Mouse (Mus musculus): ENCODE data around the gene Gja8. TPM values are rescaled to one million over a fixed set of nuclear protein-coding genes. Genes with fewer than 3 reads are reported as not detected.

Gene Gja8
- polyA plus RNA-seq, 1 experiment: not detected

DNA sequence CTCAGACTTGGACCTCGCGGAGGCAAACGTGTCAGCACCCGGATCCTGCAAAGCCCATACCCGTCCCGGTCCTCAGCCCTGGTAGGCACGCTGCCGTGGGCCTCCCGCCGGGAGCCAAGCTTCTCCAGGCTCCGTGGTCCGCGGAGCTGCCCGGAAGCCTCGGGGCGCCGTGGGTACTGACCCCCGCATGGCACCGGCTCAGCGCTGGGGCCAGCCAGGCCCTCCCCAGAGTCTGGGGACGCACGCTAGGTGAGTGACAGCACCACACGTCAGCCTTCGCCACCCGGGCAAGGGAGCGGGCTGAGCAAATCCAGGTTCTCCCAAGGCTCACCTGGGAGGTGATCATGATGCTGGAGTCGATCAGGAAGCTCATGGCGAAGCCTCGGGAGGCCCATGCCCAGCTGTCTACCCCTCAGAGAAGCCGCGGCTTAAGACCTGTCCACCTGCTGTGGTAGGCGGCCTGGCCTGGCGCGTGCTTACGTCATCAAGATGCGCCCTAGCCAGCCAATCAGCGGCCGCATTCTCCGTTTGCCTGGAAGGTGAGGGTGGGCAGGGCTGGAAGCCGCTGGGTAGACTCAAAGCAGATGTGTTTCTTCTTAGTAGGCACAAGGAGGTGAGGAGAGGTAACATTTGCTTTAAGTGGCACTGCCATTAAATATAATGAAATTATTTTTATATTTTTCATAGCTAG is 20.8 kb downstream of the Gja8 start, which contains the start of gene Gpr89:
Gpr89 (minus strand) TSS at position 496 of the 691 bp plus-strand sequence.
- TF ChIP-seq CTCF (IDR thresholded peaks at IDR 0.05; ENCODE audit: extremely low read depth, insufficient read length, insufficient replicate concordance, low read depth, low read length): no peak
- TF ChIP-seq POLR2A (IDR thresholded peaks at IDR 0.05; ENCODE audit: low read depth, low read length): peak; percentile 75; the same call in 1 of the 2 replicates
- peak within 1 kb of the TSS; percentile 38; the same call in 1 of the 2 replicates for H3K27ac ChIP-seq (ENCODE audit: insufficient read depth, low read depth, low read length)
- H3K4me1 ChIP-seq (ENCODE audit: control insufficient read depth, insufficient read depth, insufficient read length, low read length): peaks cover 7% of the 10 kb centered on the region; the same call in 1 of the 2 replicates
- peak within 1 kb of the TSS; percentile 96 for H3K4me3 ChIP-seq (ENCODE audit: low read depth, low read length)
- no peaks in the 10 kb centered on the region for H3K27me3 ChIP-seq (ENCODE audit: control insufficient read depth, insufficient read depth, low read length)
- under 1% methylated on average over 40 of the region's 40 CpGs for WGBS
- H3K36me3 ChIP-seq (ENCODE audit: control insufficient read depth, insufficient read depth, low read length): no peaks in the 10 kb centered on the region

DNA sequence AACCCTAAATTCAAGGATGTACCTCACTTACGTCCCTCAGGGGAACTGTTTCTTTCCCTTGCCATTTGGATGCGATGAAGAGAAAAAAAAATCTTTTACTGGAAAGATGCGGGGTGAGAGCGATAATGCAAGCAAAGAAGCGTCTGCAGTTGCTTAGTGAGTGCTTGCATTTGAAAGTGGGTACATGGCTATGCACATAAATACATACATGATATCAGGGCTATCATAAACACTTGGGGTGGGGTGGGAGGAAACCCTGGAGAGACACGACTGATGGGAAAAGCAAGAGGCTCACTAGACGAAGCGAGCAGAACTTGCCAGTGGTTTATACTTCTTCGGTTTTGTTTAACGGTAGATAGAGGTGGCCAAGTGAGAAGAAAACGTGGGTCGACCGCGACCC is 21.4 kb downstream of the Gja8 start, which contains the start of gene Gja5:
Gja5 (plus strand) TSS at position 301 of the 400 bp plus-strand sequence.
- H3K4me1 ChIP-seq (ENCODE audit: control insufficient read depth, insufficient read depth, insufficient read length, low read length): peaks cover 7% of the 10 kb centered on the region; the same call in 1 of the 2 replicates
- H3K27me3 ChIP-seq (ENCODE audit: control insufficient read depth, insufficient read depth, low read length): no peaks in the 10 kb centered on the region
- TF ChIP-seq CTCF (IDR thresholded peaks at IDR 0.05; ENCODE audit: extremely low read depth, insufficient read length, insufficient replicate concordance, low read depth, low read length) (no peak), POLR2A (IDR thresholded peaks at IDR 0.05; ENCODE audit: low read depth, low read length) (no peak)
- peak within 1 kb of the TSS; percentile 66; the same call in 1 of the 2 replicates for H3K27ac ChIP-seq (ENCODE audit: insufficient read depth, low read depth, low read length)
- WGBS: 8% methylated on average over 14 of the region's 14 CpGs
- peak within 1 kb of the TSS; percentile 96 for H3K4me3 ChIP-seq (ENCODE audit: low read depth, low read length)
- no peaks in the 10 kb centered on the region for H3K36me3 ChIP-seq (ENCODE audit: control insufficient read depth, insufficient read depth, low read length)

- peaks cover 8% of the 10 kb centered on the region for H3K36me3 ChIP-seq (ENCODE audit: control insufficient read depth, insufficient read depth, low read length)
- H3K27me3 ChIP-seq (ENCODE audit: control insufficient read depth, insufficient read depth, low read length): no peaks in the 10 kb centered on the region
- no peak overlapping the region for H3K4me3 ChIP-seq (ENCODE audit: low read depth, low read length)
- H3K27ac ChIP-seq (ENCODE audit: insufficient read depth, low read depth, low read length): peak overlapping the region; percentile 98
- peaks cover 7% of the 10 kb centered on the region; the same call in 1 of the 2 replicates for H3K4me1 ChIP-seq (ENCODE audit: control insufficient read depth, insufficient read depth, insufficient read length, low read length)
- TF ChIP-seq CTCF (IDR thresholded peaks at IDR 0.05; ENCODE audit: extremely low read depth, insufficient read length, insufficient replicate concordance, low read depth, low read length) (no peak), POLR2A (IDR thresholded peaks at IDR 0.05; ENCODE audit: low read depth, low read length) (no peak)
- 30% methylated on average over 4 of the region's 4 CpGs for WGBS
These were observed 23.4 kb downstream of the Gja8 start for GRCm38 (mm10) chr3:96902336-96902999.

DNA sequence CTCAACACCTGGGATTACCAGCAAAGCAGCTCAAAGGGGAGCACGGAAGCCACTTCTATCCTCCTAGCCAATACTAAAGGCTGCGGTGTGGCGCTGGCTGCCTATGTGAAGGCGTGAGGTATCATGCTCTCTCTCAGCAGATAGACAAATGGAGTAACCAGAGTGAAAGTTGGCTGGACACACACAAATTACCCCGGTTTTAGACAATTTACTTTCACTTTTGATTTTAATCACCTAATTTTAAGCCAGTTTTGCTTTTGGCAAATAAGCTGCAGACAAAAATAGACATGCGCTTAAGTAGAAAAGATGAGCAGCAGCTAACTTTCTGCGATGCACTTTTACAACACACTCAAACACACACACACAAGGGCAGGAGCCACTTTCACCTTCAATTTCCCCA is 42.1 kb downstream of the Gja8 start:
- Histone ChIP-seq H3K4me3 (ENCODE audit: low read depth, low read length) (peak overlapping the region; percentile 1; the same call in 1 of the 2 replicates), H3K4me1 (ENCODE audit: control insufficient read depth, insufficient read depth, insufficient read length, low read length) (no peaks in the 10 kb centered on the region), H3K36me3 (ENCODE audit: control insufficient read depth, insufficient read depth, low read length) (peaks cover 52% of the 10 kb centered on the region), H3K27ac (ENCODE audit: insufficient read depth, low read depth, low read length) (peak overlapping the region; percentile 18; the same call in 1 of the 2 replicates), H3K27me3 (ENCODE audit: control insufficient read depth, insufficient read depth, low read length) (no peaks in the 10 kb centered on the region)
- no peak for TF ChIP-seq POLR2A (IDR thresholded peaks at IDR 0.05; ENCODE audit: low read depth, low read length)
- TF ChIP-seq CTCF (IDR thresholded peaks at IDR 0.05; ENCODE audit: extremely low read depth, insufficient read length, insufficient replicate concordance, low read depth, low read length): no peak
- WGBS: 67% methylated on average over 7 of the region's 7 CpGs

- H3K4me3 ChIP-seq (ENCODE audit: low read depth, low read length): no peak overlapping the region
- no peaks in the 10 kb centered on the region for H3K27me3 ChIP-seq (ENCODE audit: control insufficient read depth, insufficient read depth, low read length)
- WGBS: 91% methylated on average over 14 of the region's 14 CpGs
- 0 out of 2 replicates have a peak, but pooled peaks have one; percentile 18 for TF ChIP-seq POLR2A (IDR thresholded peaks at IDR 0.05; ENCODE audit: low read depth, low read length)
- no peak for TF ChIP-seq CTCF (IDR thresholded peaks at IDR 0.05; ENCODE audit: extremely low read depth, insufficient read length, insufficient replicate concordance, low read depth, low read length)
- H3K36me3 ChIP-seq (ENCODE audit: control insufficient read depth, insufficient read depth, low read length): peaks cover 51% of the 10 kb centered on the region
- no peaks in the 10 kb centered on the region for H3K4me1 ChIP-seq (ENCODE audit: control insufficient read depth, insufficient read depth, insufficient read length, low read length)
- H3K27ac ChIP-seq (ENCODE audit: insufficient read depth, low read depth, low read length): no peak overlapping the region; the same call in 1 of the 2 replicates
These were observed 43.6 kb downstream of the Gja8 start for GRCm38 (mm10) chr3:96882061-96882849.

GRCm38 (mm10) chr3:96881557-96881956 is 44.3 kb downstream of the Gja8 start:
- peaks cover 48% of the 10 kb centered on the region for H3K36me3 ChIP-seq (ENCODE audit: control insufficient read depth, insufficient read depth, low read length)
- H3K27me3 ChIP-seq (ENCODE audit: control insufficient read depth, insufficient read depth, low read length): no peaks in the 10 kb centered on the region
- WGBS: 86% methylated on average over 6 of the region's 6 CpGs
- H3K4me1 ChIP-seq (ENCODE audit: control insufficient read depth, insufficient read depth, insufficient read length, low read length): peaks cover under 1% of the 10 kb centered on the region; the same call in 1 of the 2 replicates
- H3K4me3 ChIP-seq (ENCODE audit: low read depth, low read length): no peak overlapping the region
- TF ChIP-seq CTCF (IDR thresholded peaks at IDR 0.05; ENCODE audit: extremely low read depth, insufficient read length, insufficient replicate concordance, low read depth, low read length): no peak
- TF ChIP-seq POLR2A (IDR thresholded peaks at IDR 0.05; ENCODE audit: low read depth, low read length): no peak
- 0 out of 2 replicates have a peak overlapping the region, but pooled peaks have one; percentile 21 for H3K27ac ChIP-seq (ENCODE audit: insufficient read depth, low read depth, low read length)
